Mouse (Mus musculus): Measurements from ENCODE around the gene Tmem121b. TPM values are rescaled to one million over a fixed set of nuclear protein-coding genes. Genes with fewer than 3 reads are reported as not detected.

The Tmem121b gene
- polyA plus RNA-seq, 1 experiment, result 0.05 TPM

GRCm38 (mm10) chr6:120466609-120467329 lies 26.8 kb downstream of the Tmem121b start:
- no peak overlapping the region for H3K4me3 ChIP-seq (ENCODE audit: insufficient read depth, low read depth, low read length)
- 55% methylated on average over 10 of the region's 10 CpGs for WGBS

GRCm38 (mm10) chr6:120465393-120465792 lies 28.2 kb downstream of the Tmem121b start:
- Histone ChIP-seq H3K36me3 (ENCODE audit: control insufficient read depth, insufficient read depth, low read length) (no peaks in the 10 kb centered on the region), H3K4me1 (ENCODE audit: control insufficient read depth, insufficient read depth, low read length) (peaks cover 16% of the 10 kb centered on the region), H3K27ac (ENCODE audit: insufficient read depth, low read depth, low read length) (no peak overlapping the region), H3K27me3 (replicated peaks; ENCODE audit: control insufficient read depth, insufficient read depth, low read length) (no peaks in the 10 kb centered on the region), H3K4me3 (ENCODE audit: insufficient read depth, low read depth, low read length) (no peak overlapping the region)
- 77% methylated on average over 4 of the region's 4 CpGs for WGBS
- DNase-seq, result no peak
- TF ChIP-seq CTCF (conservative IDR thresholded peaks at IDR 0.05; ENCODE audit: insufficient read depth, insufficient read length, low read depth, low read length), result no peak
- no peak for TF ChIP-seq POLR2A (IDR thresholded peaks at IDR 0.05; ENCODE audit: low read depth, low read length)

More at GRCm38 (mm10) chr6:120466609-120467329, 26.8 kb downstream of the Tmem121b start:
- peak overlapping the region; percentile 10 for H3K27ac ChIP-seq (ENCODE audit: insufficient read depth, low read depth, low read length)
- peaks cover 16% of the 10 kb centered on the region for H3K4me1 ChIP-seq (ENCODE audit: control insufficient read depth, insufficient read depth, low read length)
- no peaks in the 10 kb centered on the region for H3K36me3 ChIP-seq (ENCODE audit: control insufficient read depth, insufficient read depth, low read length)
- DNase-seq, result peak; percentile 79
- H3K27me3 ChIP-seq (replicated peaks; ENCODE audit: control insufficient read depth, insufficient read depth, low read length), result no peaks in the 10 kb centered on the region
- TF ChIP-seq POLR2A (IDR thresholded peaks at IDR 0.05; ENCODE audit: low read depth, low read length) (no peak), CTCF (conservative IDR thresholded peaks at IDR 0.05; ENCODE audit: insufficient read depth, insufficient read length, low read depth, low read length) (no peak)

- H3K4me1 ChIP-seq (ENCODE audit: control insufficient read depth, insufficient read depth, low read length), result peaks cover 16% of the 10 kb centered on the region
- no peak for DNase-seq
- H3K4me3 ChIP-seq (ENCODE audit: insufficient read depth, low read depth, low read length), result peak overlapping the region; percentile 85
- TF ChIP-seq POLR2A (IDR thresholded peaks at IDR 0.05; ENCODE audit: low read depth, low read length) (no peak), CTCF (conservative IDR thresholded peaks at IDR 0.05; ENCODE audit: insufficient read depth, insufficient read length, low read depth, low read length) (no peak)
- no peak overlapping the region for H3K27ac ChIP-seq (ENCODE audit: insufficient read depth, low read depth, low read length)
- H3K36me3 ChIP-seq (ENCODE audit: control insufficient read depth, insufficient read depth, low read length), result no peaks in the 10 kb centered on the region
- WGBS, result 56% methylated on average over 9 of the region's 9 CpGs
- no peaks in the 10 kb centered on the region for H3K27me3 ChIP-seq (replicated peaks; ENCODE audit: control insufficient read depth, insufficient read depth, low read length)
These were observed 29.1 kb downstream of the Tmem121b start for GRCm38 (mm10) chr6:120464406-120464939.

- Histone ChIP-seq H3K4me1 (ENCODE audit: control insufficient read depth, insufficient read depth, low read length) (peaks cover 16% of the 10 kb centered on the region), H3K4me3 (ENCODE audit: insufficient read depth, low read depth, low read length) (peak overlapping the region; percentile 85), H3K27me3 (replicated peaks; ENCODE audit: control insufficient read depth, insufficient read depth, low read length) (no peaks in the 10 kb centered on the region), H3K27ac (ENCODE audit: insufficient read depth, low read depth, low read length) (no peak overlapping the region), H3K36me3 (ENCODE audit: control insufficient read depth, insufficient read depth, low read length) (no peaks in the 10 kb centered on the region)
- WGBS, result 5% methylated on average over 11 of the region's 11 CpGs
- no peak for TF ChIP-seq POLR2A (IDR thresholded peaks at IDR 0.05; ENCODE audit: low read depth, low read length)
- TF ChIP-seq CTCF (conservative IDR thresholded peaks at IDR 0.05; ENCODE audit: insufficient read depth, insufficient read length, low read depth, low read length), result no peak
- peak; percentile 64 for DNase-seq
These were observed 29.7 kb downstream of the Tmem121b start for GRCm38 (mm10) chr6:120463884-120464283.

- WGBS, result under 1% methylated on average over 89 of the region's 90 CpGs
- H3K4me3 ChIP-seq (ENCODE audit: insufficient read depth, low read depth, low read length), result peak within 1 kb of the TSS; percentile 85
- H3K27ac ChIP-seq (ENCODE audit: insufficient read depth, low read depth, low read length), result peak within 1 kb of the TSS; percentile 43; the same call in 1 of the 2 replicates
- H3K4me1 ChIP-seq (ENCODE audit: control insufficient read depth, insufficient read depth, low read length), result peaks cover 16% of the 10 kb centered on the region
- DNase-seq, result peak; percentile 92
- no peaks in the 10 kb centered on the region for H3K27me3 ChIP-seq (replicated peaks; ENCODE audit: control insufficient read depth, insufficient read depth, low read length)
- TF ChIP-seq CTCF (conservative IDR thresholded peaks at IDR 0.05; ENCODE audit: insufficient read depth, insufficient read length, low read depth, low read length) (no peak), POLR2A (IDR thresholded peaks at IDR 0.05; ENCODE audit: low read depth, low read length) (peak; percentile 37)
- H3K36me3 ChIP-seq (ENCODE audit: control insufficient read depth, insufficient read depth, low read length), result no peaks in the 10 kb centered on the region
These were observed 30.3 kb downstream of the Tmem121b start, which contains the start of gene Il17ra for GRCm38 (mm10) chr6:120463086-120463871. Gene Il17ra (plus strand): TSS chr6:120463247.

- WGBS, result 62% methylated on average over 6 of the region's 6 CpGs
- no peaks in the 10 kb centered on the region for H3K36me3 ChIP-seq (ENCODE audit: control insufficient read depth, insufficient read depth, low read length)
- TF ChIP-seq CTCF (conservative IDR thresholded peaks at IDR 0.05; ENCODE audit: insufficient read depth, insufficient read length, low read depth, low read length), result no peak
- no peak for TF ChIP-seq POLR2A (IDR thresholded peaks at IDR 0.05; ENCODE audit: low read depth, low read length)
- H3K27ac ChIP-seq (ENCODE audit: insufficient read depth, low read depth, low read length), result no peak overlapping the region
- H3K4me3 ChIP-seq (ENCODE audit: insufficient read depth, low read depth, low read length), result no peak overlapping the region
- no peak for DNase-seq
- no peaks in the 10 kb centered on the region for H3K27me3 ChIP-seq (replicated peaks; ENCODE audit: control insufficient read depth, insufficient read depth, low read length)
- peaks cover 16% of the 10 kb centered on the region for H3K4me1 ChIP-seq (ENCODE audit: control insufficient read depth, insufficient read depth, low read length)
These were observed 31.4 kb downstream of the Tmem121b start for GRCm38 (mm10) chr6:120462251-120462650.
